Mouse (Mus musculus): ENCODE data around the gene Prkab1.
A peak's percentile ranks its signal among the peaks of the same experiment; 100 is the strongest.

Prkab1 gene

DNA sequence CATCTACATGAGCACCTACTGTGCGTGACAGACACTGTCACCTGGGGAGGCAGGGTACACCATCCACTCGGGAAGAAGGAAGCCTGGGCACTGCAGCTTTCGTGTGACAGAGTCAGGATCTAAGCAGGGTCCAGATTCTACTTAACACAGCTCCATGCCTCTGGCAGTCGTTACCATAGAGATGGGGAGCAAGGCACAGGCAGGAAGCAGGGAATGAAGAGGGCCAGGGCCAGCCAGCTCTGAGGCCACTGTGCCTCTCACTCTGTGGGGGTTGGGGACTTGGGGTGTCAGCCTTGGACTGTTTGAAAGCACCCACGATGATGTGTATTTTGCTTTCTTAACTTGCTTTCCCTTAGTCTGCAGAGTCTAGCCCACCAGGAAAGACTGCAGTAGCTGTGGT is 46.1 kb downstream of the Prkab1 start:
- no peak for DNase-seq

DNA sequence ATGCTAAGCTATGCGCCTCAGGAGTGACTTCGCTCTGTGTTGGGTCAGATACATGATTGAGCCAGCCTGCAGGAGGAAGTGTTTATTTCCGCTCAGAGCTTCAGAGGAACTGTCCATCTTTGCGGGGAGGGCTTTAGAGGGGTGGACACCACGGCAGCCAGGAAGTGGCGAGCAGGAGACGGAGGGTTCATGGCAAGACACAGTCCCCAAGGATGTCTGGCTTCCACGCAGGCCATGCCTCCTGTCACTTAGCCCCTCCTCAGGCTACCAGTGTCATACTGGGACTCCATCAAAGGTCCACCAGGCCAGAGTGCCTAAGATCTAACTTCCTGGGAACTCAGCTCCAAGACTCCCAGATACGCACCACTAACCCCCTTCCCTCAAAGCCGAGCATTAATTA is 46.6 kb downstream of the Prkab1 start:
- peak; percentile 63 to 87 for DNase-seq

DNA sequence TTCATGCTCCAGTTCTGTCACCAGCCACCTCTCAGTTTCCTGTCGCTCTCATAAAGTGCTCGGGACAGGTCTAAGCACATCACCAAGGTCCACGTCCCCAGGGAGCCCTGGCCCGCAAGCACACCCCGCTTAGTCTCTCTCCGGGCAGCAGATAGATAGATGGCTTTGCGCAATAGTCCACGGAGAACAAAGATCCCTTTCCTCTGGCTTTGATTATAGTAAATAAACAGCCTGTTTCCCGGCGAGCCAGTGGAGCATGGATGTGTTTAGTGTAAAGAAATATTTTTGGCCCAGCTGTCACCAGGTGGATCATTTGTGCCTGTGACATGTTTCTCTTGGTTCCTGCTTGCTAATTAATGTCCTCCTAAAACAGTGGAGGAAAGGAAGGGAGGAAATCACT is 47.0 kb downstream of the Prkab1 start:
- DNase-seq, result no peak

DNA sequence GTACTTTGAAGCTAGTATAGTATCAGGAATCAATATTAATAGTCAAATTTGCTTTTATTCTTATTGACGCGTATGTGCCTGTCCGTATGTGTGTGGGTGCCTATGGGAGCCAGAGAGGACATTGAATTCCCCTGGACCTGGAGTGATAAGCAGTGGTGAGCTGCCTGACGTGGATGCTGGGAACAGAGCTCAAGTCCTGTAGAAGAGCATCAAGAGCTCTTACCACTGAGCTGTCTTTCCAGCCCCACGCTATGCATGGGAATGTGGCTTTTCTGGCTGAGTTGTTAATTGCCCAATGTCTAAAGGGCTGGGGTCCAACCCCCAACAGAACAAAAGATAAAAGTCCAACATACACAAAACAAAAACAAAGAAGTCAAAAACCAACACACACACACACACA is 47.9 kb downstream of the Prkab1 start:
- no peak for DNase-seq

DNA sequence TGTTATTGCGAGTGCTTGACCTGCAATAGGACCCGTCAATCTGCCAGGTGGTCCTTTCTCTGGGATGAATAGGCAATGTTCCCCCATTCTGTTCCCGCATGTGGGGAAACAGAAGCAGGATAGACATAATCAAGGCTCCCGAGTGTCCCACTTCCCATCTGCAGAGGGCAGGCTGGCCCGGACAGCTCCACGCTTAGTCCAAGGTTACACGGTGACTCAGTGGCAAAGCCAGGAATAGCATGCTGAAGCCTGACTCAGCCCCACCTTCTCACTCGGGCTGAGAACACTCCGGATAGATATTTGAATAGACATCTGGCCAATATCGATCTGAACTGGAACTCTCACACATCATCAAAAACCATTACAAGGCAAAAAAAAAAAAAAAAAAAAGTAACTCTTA is 48.6 kb downstream of the Prkab1 start:
- no peak for DNase-seq

DNA sequence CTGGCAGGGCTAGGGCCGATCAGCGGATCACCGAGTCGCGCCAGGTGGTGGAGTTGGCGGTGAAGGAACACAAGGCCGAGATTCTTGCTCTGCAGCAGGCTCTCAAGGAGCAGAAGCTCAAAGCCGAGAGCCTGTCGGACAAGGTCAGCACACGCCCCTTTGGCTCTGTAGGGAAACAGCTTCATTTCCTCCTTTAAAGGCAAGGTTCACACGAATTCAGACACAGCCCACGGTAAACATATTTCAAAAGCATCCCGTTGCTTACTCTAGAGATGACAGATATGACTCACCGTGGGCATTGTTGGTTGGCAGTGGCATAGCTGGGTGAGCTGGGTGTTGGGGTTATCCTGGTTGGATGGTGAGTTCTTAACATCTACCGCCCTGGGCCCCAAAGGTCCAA is 53.1 kb downstream of the Prkab1 start:
- DNase-seq, result peak in 1 of 2 experiments; percentile 22
